Mouse (Mus musculus): ENCODE results near the gene Oxt.
A peak's percentile ranks its signal among the peaks of the same experiment; 100 is the strongest.
"Not testable (repeated sequence)": the region's sequence is repeated elsewhere in the genome, so short reads cannot be mapped to it uniquely, and the experiment has no call there.

Gene Oxt

GRCm38 (mm10) chr2:130575873-130576272, at the start of gene Oxt:
Oxt (plus strand) TSS chr2:130576173.
- DNase-seq (ENCODE audit: low spot score in 2 of 2): no peak

- no peak for DNase-seq (ENCODE audit: low spot score in 2 of 2)
Measured at GRCm38 (mm10) chr2:130528457-130528856, 47.5 kb upstream of the Oxt start.

GRCm38 (mm10) chr2:130529290-130529689, 46.7 kb upstream of the Oxt start:
- no peak for DNase-seq (ENCODE audit: low spot score in 2 of 2)

- no peak for DNase-seq (ENCODE audit: low spot score in 2 of 2)
Measured at GRCm38 (mm10) chr2:130529925-130530324, 46.0 kb upstream of the Oxt start.

GRCm38 (mm10) chr2:130532201-130532600, 43.8 kb upstream of the Oxt start:
- no peak for DNase-seq (ENCODE audit: low spot score in 2 of 2)

GRCm38 (mm10) chr2:130535017-130535416, 41.0 kb upstream of the Oxt start:
- DNase-seq (ENCODE audit: low spot score in 2 of 2): no peak

- no peak for DNase-seq (ENCODE audit: low spot score in 2 of 2)
Measured at GRCm38 (mm10) chr2:130536890-130537289, 39.1 kb upstream of the Oxt start.

- no peak for DNase-seq (ENCODE audit: low spot score in 2 of 2)
Measured at GRCm38 (mm10) chr2:130538876-130539546, 37.0 kb upstream of the Oxt start.

- no peak for DNase-seq (ENCODE audit: low spot score in 2 of 2)
Measured at GRCm38 (mm10) chr2:130540266-130540665, 35.7 kb upstream of the Oxt start.

GRCm38 (mm10) chr2:130546957-130547356, 29.0 kb upstream of the Oxt start:
- no peak for DNase-seq (ENCODE audit: low spot score in 2 of 2)

GRCm38 (mm10) chr2:130554841-130555240, 21.1 kb upstream of the Oxt start:
- no peak for DNase-seq (ENCODE audit: low spot score in 2 of 2)

- DNase-seq (ENCODE audit: low spot score in 2 of 2): no peak
Measured at GRCm38 (mm10) chr2:130556292-130556691, 19.7 kb upstream of the Oxt start.

GRCm38 (mm10) chr2:130557462-130557861, 18.5 kb upstream of the Oxt start:
- DNase-seq (ENCODE audit: low spot score in 2 of 2): no peak

GRCm38 (mm10) chr2:130558015-130558414, 18.0 kb upstream of the Oxt start:
- no peak for DNase-seq (ENCODE audit: low spot score in 2 of 2)

- DNase-seq (ENCODE audit: low spot score in 2 of 2): peak; percentile 79 to 88
Measured at GRCm38 (mm10) chr2:130563212-130564055, 12.5 kb upstream of the Oxt start, which contains the start of gene Mrps26. Mrps26 (plus strand) TSS chr2:130563742.

GRCm38 (mm10) chr2:130564063-130564462, 11.9 kb upstream of the Oxt start:
- peak; percentile 23 to 28 for DNase-seq (ENCODE audit: low spot score in 2 of 2)

GRCm38 (mm10) chr2:130564983-130565382, 11.0 kb upstream of the Oxt start:
- no peak for DNase-seq (ENCODE audit: low spot score in 2 of 2)

- no peak for DNase-seq (ENCODE audit: low spot score in 2 of 2)
Measured at GRCm38 (mm10) chr2:130568921-130569320, 7.1 kb upstream of the Oxt start.

- no peak for DNase-seq (ENCODE audit: low spot score in 2 of 2)
Measured at GRCm38 (mm10) chr2:130569926-130570325, 6.0 kb upstream of the Oxt start.

- no peak for DNase-seq (ENCODE audit: low spot score in 2 of 2)
Measured at GRCm38 (mm10) chr2:130574960-130575359, 1.0 kb upstream of the Oxt start.

GRCm38 (mm10) chr2:130576564-130576963, 591 bp downstream of the Oxt start:
- DNase-seq (ENCODE audit: low spot score in 2 of 2): not testable (repeated sequence)

- DNase-seq (ENCODE audit: low spot score in 2 of 2): no peak
Measured at GRCm38 (mm10) chr2:130577021-130577420, 1.0 kb downstream of the Oxt start.

GRCm38 (mm10) chr2:130577632-130578031, 1.7 kb downstream of the Oxt start:
- DNase-seq (ENCODE audit: low spot score in 2 of 2): no peak

Data from frontal cortex, postnatal 25 days (tissue).